Mouse (Mus musculus) embryonic fibroblast, embryonic 13.5 days (primary cell): ENCODE data around the gene Med19.

ENCODE experiments used
- CTCF ChIP-seq: IDR thresholded peaks from 2 replicates; pipeline ENCODE4 v1.5.1; 2011; ENCODE audit warnings: mild to moderate bottlenecking, control low read depth, low read length, moderate library complexity, borderline replicate concordance; ENCODE audit not compliant: insufficient read depth
- POLR2A ChIP-seq: IDR thresholded peaks from 2 replicates; pipeline ENCODE4 v1.6.1; 2011; ENCODE audit warnings: low read depth, mild to moderate bottlenecking, control low read depth, low read length, moderate library complexity

DNA sequence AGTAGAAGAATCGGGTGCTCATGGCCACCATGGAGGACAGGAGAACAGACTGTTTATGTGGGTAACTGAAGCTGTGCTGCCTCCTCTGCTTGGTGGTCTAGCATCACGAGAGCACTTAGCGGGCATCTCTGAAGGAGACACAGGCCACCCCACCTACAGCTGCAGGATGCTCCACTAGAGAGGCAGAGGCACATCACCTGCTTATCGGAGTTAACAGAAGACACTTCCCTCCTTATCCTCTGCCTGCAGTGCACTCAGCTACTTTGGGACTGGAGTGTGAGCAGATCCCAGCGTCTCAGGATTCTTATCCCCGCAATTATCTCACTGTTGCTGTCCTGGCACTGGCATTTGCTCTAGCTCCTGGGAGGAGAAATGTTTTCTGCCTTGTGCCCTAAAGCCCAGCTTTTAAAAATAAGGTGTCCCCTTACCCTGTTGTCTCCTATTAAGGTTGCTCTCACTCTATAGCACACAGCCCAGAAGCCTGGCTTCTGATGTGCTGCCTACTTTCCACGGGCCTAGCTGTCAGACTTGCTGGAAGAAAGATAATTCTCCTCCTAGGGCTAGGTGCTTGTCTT, 57.2 kb downstream of the Med19 start:
- no peak for TF ChIP-seq CTCF
- peak; percentile 57 for TF ChIP-seq POLR2A
